In genomic region chr5:124610965-124611364, GRCm38 (mm10) we compare ENCODE assay signal across 10 mouse cellular contexts. TPM values are rescaled to one million over a fixed set of nuclear protein-coding genes. Genes with fewer than 3 reads are reported as not detected.
DNase-seq lines count a peak whose midpoint lies in the region; ATAC-seq and TF ChIP-seq lines count a peak whose summit lies in the region.
"Had no signal": no experiment of that assay in that cellular context is flagged by ENCODE, and none has a peak within 500 bp of the region (broad histone marks: within the 10 kb centered on the region; RNA-seq: fewer than 3 reads in every experiment).

No protein-coding gene starts in this region.

- peak; percentile 16 for DNase-seq in embryo, embryonic 10 days (ENCODE audit: low spot score)
- no peak for DNase-seq in embryo, embryonic 10.5 days (ENCODE audit: low spot score)
- DNase-seq in midbrain, embryonic 14.5 days, result peak; percentile 5
- no peak for DNase-seq in midbrain, embryonic 11.5 days (ENCODE audit: low spot score, missing footprints)
- DNase-seq in liver, embryonic 14.5 days (ENCODE audit: low read depth in 3 of 3, low spot score in 3 of 3), result no peak
- DNase-seq in thymus, postnatal 4 days, result peak; percentile 76
- DNase-seq in frontal cortex, postnatal 25 days (ENCODE audit: low spot score in 2 of 2), result no peak
- no peak for DNase-seq in hindbrain, postnatal 0 days (ENCODE audit: low spot score)

- no peak for ATAC-seq in midbrain, embryonic 14.5 days (ENCODE audit: low FRiP score, low TSS enrichment)
- no peak for ATAC-seq in midbrain, embryonic 11.5 days (ENCODE audit: low FRiP score)
- ATAC-seq in liver, embryonic 14.5 days (ENCODE audit: insufficient read depth), result 0 out of 2 replicates have a peak, but pooled peaks have one; percentile 31
- no peak for ATAC-seq in hindbrain, postnatal 0 days
- ATAC-seq: activated CD4-positive, CD25-positive, alpha-beta regulatory T cell, adult 4 months had no signal

- H3K4me3 ChIP-seq in midbrain, embryonic 14.5 days (replicated peaks; ENCODE audit: low read depth, low read length), result no peak overlapping the region
- no peak overlapping the region for H3K4me3 ChIP-seq in midbrain, embryonic 11.5 days (ENCODE audit: low read depth, low read length)
- H3K4me3 ChIP-seq in liver, embryonic 14.5 days (ENCODE audit: insufficient read depth in 1 of 2, low read depth in 2 of 2, low read length in 2 of 2), result no peak overlapping the region
- no peak overlapping the region for H3K4me3 ChIP-seq in hindbrain, postnatal 0 days (ENCODE audit: low read length)
- H3K4me3 ChIP-seq: embryonic facial prominence, embryonic 13.5 days had no signal

- H3K27ac ChIP-seq in midbrain, embryonic 14.5 days (replicated peaks; ENCODE audit: low read depth, low read length), result no peak overlapping the region
- no peak overlapping the region for H3K27ac ChIP-seq in midbrain, embryonic 11.5 days (ENCODE audit: low read depth, low read length)
- H3K27ac ChIP-seq in liver, embryonic 14.5 days, result no peak overlapping the region
- no peak overlapping the region for H3K27ac ChIP-seq in hindbrain, postnatal 0 days
- H3K27ac ChIP-seq: embryonic facial prominence, embryonic 13.5 days had no signal

- no peak overlapping the region for H3K4me2 ChIP-seq in midbrain, embryonic 14.5 days (ENCODE audit: low read length)
- no peak overlapping the region for H3K4me2 ChIP-seq in midbrain, embryonic 11.5 days
- H3K4me2 ChIP-seq in liver, embryonic 14.5 days (ENCODE audit: low read depth), result no peak overlapping the region
- H3K4me2 ChIP-seq in hindbrain, postnatal 0 days (ENCODE audit: low read depth, low read length), result no peak overlapping the region
- H3K4me2 ChIP-seq: embryonic facial prominence, embryonic 13.5 days had no signal

- no peak for TF ChIP-seq EP300 in liver, embryonic 14.5 days (IDR thresholded peaks at IDR 0.05; ENCODE audit: low read depth)

- H3K9ac ChIP-seq in midbrain, embryonic 14.5 days (replicated peaks; ENCODE audit: low read length), result no peak overlapping the region
- no peak overlapping the region for H3K9ac ChIP-seq in midbrain, embryonic 11.5 days (ENCODE audit: low read length)
- H3K9ac ChIP-seq in liver, embryonic 14.5 days (replicated peaks), result no peak overlapping the region
- H3K9ac ChIP-seq in hindbrain, postnatal 0 days (replicated peaks; ENCODE audit: low read length), result no peak overlapping the region
- H3K9ac ChIP-seq: embryonic facial prominence, embryonic 13.5 days had no signal

- H3K9me3 ChIP-seq in midbrain, embryonic 14.5 days (ENCODE audit: control insufficient read depth, low read length), result no peaks in the 10 kb centered on the region
- H3K9me3 ChIP-seq in midbrain, embryonic 11.5 days (ENCODE audit: control insufficient read depth, low read length), result no peaks in the 10 kb centered on the region
- no peaks in the 10 kb centered on the region for H3K9me3 ChIP-seq in liver, embryonic 14.5 days (ENCODE audit: control insufficient read depth, low read length)
- no peaks in the 10 kb centered on the region for H3K9me3 ChIP-seq in hindbrain, postnatal 0 days (ENCODE audit: low read length)
- H3K9me3 ChIP-seq: embryonic facial prominence, embryonic 13.5 days had no signal

- no peaks in the 10 kb centered on the region for H3K4me1 ChIP-seq in midbrain, embryonic 14.5 days (ENCODE audit: control insufficient read depth, insufficient read depth, low read length)
- H3K4me1 ChIP-seq in midbrain, embryonic 11.5 days (ENCODE audit: control insufficient read depth, insufficient read depth, low read length), result no peaks in the 10 kb centered on the region
- H3K4me1 ChIP-seq in liver, embryonic 14.5 days (replicated peaks; ENCODE audit: control insufficient read depth in 2 of 2, insufficient read depth in 2 of 2, low read length in 1 of 2), result no peaks in the 10 kb centered on the region
- no peaks in the 10 kb centered on the region for H3K4me1 ChIP-seq in hindbrain, postnatal 0 days (ENCODE audit: insufficient read depth, low read length)
- H3K4me1 ChIP-seq: embryonic facial prominence, embryonic 13.5 days had no signal

- no peaks in the 10 kb centered on the region for H3K27me3 ChIP-seq in midbrain, embryonic 14.5 days (ENCODE audit: control insufficient read depth, insufficient read depth, low read length)
- no peaks in the 10 kb centered on the region for H3K27me3 ChIP-seq in midbrain, embryonic 11.5 days (ENCODE audit: control insufficient read depth, insufficient read depth, low read length)
- H3K27me3 ChIP-seq in liver, embryonic 14.5 days (ENCODE audit: control insufficient read depth, insufficient read depth, low read length), result no peaks in the 10 kb centered on the region
- H3K27me3 ChIP-seq in hindbrain, postnatal 0 days (ENCODE audit: insufficient read depth, low read length), result no peaks in the 10 kb centered on the region
- H3K27me3 ChIP-seq: embryonic facial prominence, embryonic 13.5 days had no signal

- peak; percentile 66 for TF ChIP-seq CTCF in liver, embryonic 14.5 days (IDR thresholded peaks at IDR 0.05; ENCODE audit: low read depth)
- TF ChIP-seq CTCF in hindbrain, postnatal 0 days (IDR thresholded peaks at IDR 0.05; ENCODE audit: low read depth), result no peak

- WGBS in midbrain, embryonic 14.5 days, result 77% methylated on average over 10 of the region's 10 CpGs
- WGBS in midbrain, embryonic 11.5 days, result 77% methylated on average over 10 of the region's 10 CpGs
- 46% methylated on average over 10 of the region's 10 CpGs for WGBS in liver, embryonic 14.5 days (ENCODE audit: insufficient replicate concordance)
- WGBS in hindbrain, postnatal 0 days, result 78% methylated on average over 10 of the region's 10 CpGs

- H3K36me3 ChIP-seq in midbrain, embryonic 14.5 days (ENCODE audit: control insufficient read depth, insufficient read depth, low read length), result peaks cover 63% of the 10 kb centered on the region
- no peaks in the 10 kb centered on the region; the same call in 1 of the 2 replicates for H3K36me3 ChIP-seq in midbrain, embryonic 11.5 days (ENCODE audit: control insufficient read depth, insufficient read depth, low read length)
- H3K36me3 ChIP-seq in liver, embryonic 14.5 days (replicated peaks; ENCODE audit: control insufficient read depth, insufficient read depth, low read depth), result no peaks in the 10 kb centered on the region
- no peaks in the 10 kb centered on the region; the same call in 1 of the 2 replicates for H3K36me3 ChIP-seq in hindbrain, postnatal 0 days (ENCODE audit: insufficient read depth, low read length)

RNA-seq across cellular contexts. Expression of gene Atp6v0a2, which starts 17.4 kb away (rescaled TPM):
- 32.9 and 41.1 TPM in 2 replicates for polyA plus RNA-seq in midbrain, embryonic 14.5 days (2014; fragmentation: Nextera tagmentation; extraction: Ambion mirVana)
- polyA plus RNA-seq in midbrain, embryonic 11.5 days (2014; fragmentation: Nextera tagmentation; extraction: Ambion mirVana), result 40.3 and 42.5 TPM in 2 replicates
- 5.3 and 5.6 TPM in 2 replicates for polyA plus RNA-seq in liver, embryonic 14.5 days (2012; rRNA removed)
- 10.3 and 12.9 TPM in 2 replicates for polyA plus RNA-seq in liver, embryonic 14.5 days (2014; fragmentation: Nextera tagmentation; extraction: Ambion mirVana)
- total RNA-seq in hindbrain, postnatal 0 days (2014; rRNA removed), result 23.7 and 28.3 TPM in 2 replicates
- polyA plus RNA-seq in hindbrain, postnatal 0 days (2015; fragmentation: Nextera tagmentation; extraction: Ambion mirVana), result 25.9 and 27.6 TPM in 2 replicates

RNA-seq across cellular contexts. Expression of gene Gtf2h3, which starts 32.0 kb away (rescaled TPM):
- 51.1 and 59.7 TPM in 2 replicates for polyA plus RNA-seq in midbrain, embryonic 14.5 days (2014; fragmentation: Nextera tagmentation; extraction: Ambion mirVana)
- polyA plus RNA-seq in midbrain, embryonic 11.5 days (2014; fragmentation: Nextera tagmentation; extraction: Ambion mirVana), result 73.0 and 85.9 TPM in 2 replicates
- polyA plus RNA-seq in liver, embryonic 14.5 days (2012; rRNA removed), result 11.5 and 20.8 TPM in 2 replicates
- 21.8 and 24.4 TPM in 2 replicates for polyA plus RNA-seq in liver, embryonic 14.5 days (2014; fragmentation: Nextera tagmentation; extraction: Ambion mirVana)
- 26.7 and 33.4 TPM in 2 replicates for total RNA-seq in hindbrain, postnatal 0 days (2014; rRNA removed)
- polyA plus RNA-seq in hindbrain, postnatal 0 days (2015; fragmentation: Nextera tagmentation; extraction: Ambion mirVana), result 27.5 and 32.1 TPM in 2 replicates

RNA-seq across cellular contexts. Expression of gene Eif2b1, which starts 32.0 kb away (rescaled TPM):
- 71.8 and 73.4 TPM in 2 replicates for polyA plus RNA-seq in midbrain, embryonic 14.5 days (2014; fragmentation: Nextera tagmentation; extraction: Ambion mirVana)
- 84.6 and 87.3 TPM in 2 replicates for polyA plus RNA-seq in midbrain, embryonic 11.5 days (2014; fragmentation: Nextera tagmentation; extraction: Ambion mirVana)
- polyA plus RNA-seq in liver, embryonic 14.5 days (2012; rRNA removed), result 19.7 and 25.7 TPM in 2 replicates
- 50.5 and 52.2 TPM in 2 replicates for polyA plus RNA-seq in liver, embryonic 14.5 days (2014; fragmentation: Nextera tagmentation; extraction: Ambion mirVana)
- total RNA-seq in hindbrain, postnatal 0 days (2014; rRNA removed), result 29.0 and 31.7 TPM in 2 replicates
- 56.8 and 57.5 TPM in 2 replicates for polyA plus RNA-seq in hindbrain, postnatal 0 days (2015; fragmentation: Nextera tagmentation; extraction: Ambion mirVana)

RNA-seq across cellular contexts. Expression of gene Ddx55, which starts 58.3 kb away (rescaled TPM):
- polyA plus RNA-seq in midbrain, embryonic 14.5 days (2014; fragmentation: Nextera tagmentation; extraction: Ambion mirVana), result 21.9 and 22.1 TPM in 2 replicates
- polyA plus RNA-seq in midbrain, embryonic 11.5 days (2014; fragmentation: Nextera tagmentation; extraction: Ambion mirVana), result 13.2 and 15.0 TPM in 2 replicates
- 5.2 and 7.1 TPM in 2 replicates for polyA plus RNA-seq in liver, embryonic 14.5 days (2012; rRNA removed)
- 4.7 and 5.4 TPM in 2 replicates for polyA plus RNA-seq in liver, embryonic 14.5 days (2014; fragmentation: Nextera tagmentation; extraction: Ambion mirVana)
- total RNA-seq in hindbrain, postnatal 0 days (2014; rRNA removed), result 14.7 and 15.5 TPM in 2 replicates
- polyA plus RNA-seq in hindbrain, postnatal 0 days (2015; fragmentation: Nextera tagmentation; extraction: Ambion mirVana), result 22.1 and 22.9 TPM in 2 replicates

Comparison
In these comparisons a context has a peak if more than half of its experiments do, and no peak if none do; other contexts are left out.
1. DNase-seq: peak in embryo, embryonic 10 days (single experiment), midbrain, embryonic 14.5 days (single experiment) and thymus, postnatal 4 days (single experiment); none in embryo, embryonic 10.5 days (single experiment), midbrain, embryonic 11.5 days (single experiment), liver, embryonic 14.5 days (0 of 3), frontal cortex, postnatal 25 days (0 of 2) and hindbrain, postnatal 0 days (single experiment).